Mouse (Mus musculus) stomach, postnatal 0 days (tissue): ENCODE measurements around the gene Pex6.

ENCODE experiments used
- CTCF ChIP-seq: IDR thresholded peaks from 2 replicates; pipeline ENCODE4 v1.5.1; 2016; ENCODE audit warnings: antibody characterized with exemption, low read depth, mild to moderate bottlenecking, moderate library complexity
- EP300 ChIP-seq: optimal IDR thresholded peaks from 2 replicates; pipeline ENCODE3; 2016; ENCODE audit warnings: antibody characterized with exemption

- TF ChIP-seq EP300 (no peak), CTCF (no peak)
Measured at GRCm38 (mm10) chr17:46772404-46773277, 61.4 kb downstream of the Pex6 start, which contains the start of gene 2310039H08Rik.
